Comparison of ENCODE assay signal across 9 mouse cellular contexts in genomic region chr10:77215641-77216040, GRCm38 (mm10). TPM values are rescaled to one million over a fixed set of nuclear protein-coding genes. Genes with fewer than 3 reads are reported as not detected.
DNase-seq lines count a peak whose midpoint lies in the region; ATAC-seq lines count a peak whose summit lies in the region.
"Had no signal": no experiment of that assay in that cellular context is flagged by ENCODE, and none has a peak within 500 bp of the region (broad histone marks: within the 10 kb centered on the region; RNA-seq: fewer than 3 reads in every experiment).

No protein-coding gene starts in this region.

- no peaks in the 10 kb centered on the region for H3K9me3 ChIP-seq in intestine, embryonic 15.5 days

- no peak for ATAC-seq in intestine, embryonic 15.5 days
- ATAC-seq in megakaryocyte-erythroid progenitor cell, adult 5-6 weeks (replicated peaks; ENCODE audit: low FRiP score, low TSS enrichment, poor library complexity, severe bottlenecking): peak; percentile 40
- ATAC-seq: forebrain, embryonic 16.5 days had no signal

- H3K36me3 ChIP-seq in intestine, embryonic 15.5 days: no peaks in the 10 kb centered on the region

- H3K4me3 ChIP-seq in intestine, embryonic 15.5 days (replicated peaks): no peak overlapping the region

- DNase-seq in cerebellum, postnatal 36 days: peak; percentile 25 to 36
- no peak for DNase-seq in cerebellum, adult 8-10 months
- peak; percentile 31 for DNase-seq in left cerebral cortex, postnatal 4 days
- no peak for DNase-seq in left cerebral cortex, adult 9 months (ENCODE audit: low spot score in 2 of 2)
- no peak for DNase-seq in spleen, postnatal 4 days (ENCODE audit: low spot score in 2 of 2)
- no peak for DNase-seq in right cerebral cortex, adult 2 months (ENCODE audit: low spot score in 2 of 2)

- intact Hi-C loops in left cerebral cortex, postnatal 4 days (cut with DNase I): no loop called here

- no peak overlapping the region for H3K9ac ChIP-seq in intestine, embryonic 15.5 days

- H3K4me1 ChIP-seq in intestine, embryonic 15.5 days (replicated peaks): peaks cover 45% of the 10 kb centered on the region

- no peaks in the 10 kb centered on the region for H3K27me3 ChIP-seq in intestine, embryonic 15.5 days (replicated peaks)

- H3K27ac ChIP-seq in intestine, embryonic 15.5 days: peak overlapping the region; percentile 48; the same call in 1 of the 2 replicates

- no peak overlapping the region for H3K4me2 ChIP-seq in intestine, embryonic 15.5 days (replicated peaks)

- WGBS in intestine, embryonic 15.5 days: 67% methylated on average over 4 of the region's 4 CpGs

RNA-seq across cellular contexts. Expression of gene Pofut2, which starts 43.4 kb away (rescaled TPM):
- total RNA-seq in left cerebral cortex, postnatal 4 days (2021): 10 to 100 TPM; 27.7 to 31.9 TPM
- 96.7 and 104 TPM in 2 replicates for polyA plus RNA-seq in intestine, embryonic 15.5 days (2015; fragmentation: Nextera tagmentation; extraction: Ambion mirVana)
- total RNA-seq in megakaryocyte-erythroid progenitor cell, adult 5-6 weeks (2014; fragmentation: Nextera tagmentation): 18.3 and 24.5 TPM in 2 replicates
- total RNA-seq in megakaryocyte-erythroid progenitor cell, adult 5-6 weeks (2017): 7.4 and 14.8 TPM in 2 replicates

RNA-seq across cellular contexts. Expression of gene Col18a1, which starts 49.3 kb away (rescaled TPM):
- total RNA-seq in left cerebral cortex, postnatal 4 days (2021): 10 to 100 TPM; 18.4 to 21.4 TPM
- polyA plus RNA-seq in intestine, embryonic 15.5 days (2015; fragmentation: Nextera tagmentation; extraction: Ambion mirVana): 59.5 and 59.7 TPM in 2 replicates
- 0.37 TPM in 1 of 2 replicates, not detected in the other for total RNA-seq in megakaryocyte-erythroid progenitor cell, adult 5-6 weeks (2014; fragmentation: Nextera tagmentation)
- total RNA-seq in megakaryocyte-erythroid progenitor cell, adult 5-6 weeks (2017): 0.15 TPM in 1 of 2 replicates, not detected in the other

Comparison
In these comparisons a context has a peak if more than half of its experiments do, and no peak if none do; other contexts are left out.
1. DNase-seq: peak in cerebellum, postnatal 36 days (2 of 2) and left cerebral cortex, postnatal 4 days (single experiment); none in cerebellum, adult 8-10 months (single experiment), left cerebral cortex, adult 9 months (0 of 2), spleen, postnatal 4 days (0 of 2) and right cerebral cortex, adult 2 months (0 of 2).
2. RNA of gene Col18a1, which starts 49.3 kb away (total RNA-seq): 18.4 to 21.4 TPM in left cerebral cortex, postnatal 4 days; 0.15 to 0.37 TPM in megakaryocyte-erythroid progenitor cell, adult 5-6 weeks; every median in the first group is over 10 times any median in the second.